ENCODE assay signal across 8 mouse cellular contexts in genomic region chr8:9771606-9772518, GRCm38 (mm10). TPM values are rescaled to one million over a fixed set of nuclear protein-coding genes. Genes with fewer than 3 reads are reported as not detected.
A peak's percentile ranks its signal among the peaks of the same experiment; 100 is the strongest.
DNase-seq lines count a peak whose midpoint lies in the region; ATAC-seq lines count a peak whose summit lies in the region.

No protein-coding gene starts in this region.

- H3K27me3 ChIP-seq in liver, embryonic 11.5 days (replicated peaks; ENCODE audit: control insufficient read depth, insufficient read depth, low read length): peaks cover 44% of the 10 kb centered on the region
- H3K27me3 ChIP-seq in embryonic facial prominence, embryonic 10.5 days (replicated peaks; ENCODE audit: low read depth, poor library complexity, severe bottlenecking): peaks cover 55% of the 10 kb centered on the region
- peaks cover 48% of the 10 kb centered on the region for H3K27me3 ChIP-seq in intestine, embryonic 14.5 days (replicated peaks; ENCODE audit: control insufficient read depth, insufficient read depth, low read length)
- peaks cover 50% of the 10 kb centered on the region for H3K27me3 ChIP-seq in liver, embryonic 12.5 days (replicated peaks)

- H3K4me1 ChIP-seq in liver, embryonic 11.5 days (replicated peaks; ENCODE audit: control insufficient read depth, insufficient read depth, low read length): no peaks in the 10 kb centered on the region
- H3K4me1 ChIP-seq in embryonic facial prominence, embryonic 10.5 days: peaks cover 22% of the 10 kb centered on the region
- no peaks in the 10 kb centered on the region for H3K4me1 ChIP-seq in intestine, embryonic 14.5 days (replicated peaks; ENCODE audit: control insufficient read depth, insufficient read depth, low read length)
- H3K4me1 ChIP-seq in liver, embryonic 12.5 days: no peaks in the 10 kb centered on the region

- H3K4me2 ChIP-seq in liver, embryonic 11.5 days: peak overlapping the region; percentile 66
- peak overlapping the region; percentile 68 for H3K4me2 ChIP-seq in intestine, embryonic 14.5 days (ENCODE audit: low read length)
- H3K4me2 ChIP-seq in liver, embryonic 12.5 days: peak overlapping the region; percentile 62

- no peak overlapping the region for H3K9ac ChIP-seq in liver, embryonic 11.5 days (ENCODE audit: low read depth, low read length)
- H3K9ac ChIP-seq in intestine, embryonic 14.5 days (ENCODE audit: low read length): peak overlapping the region; percentile 29
- H3K9ac ChIP-seq in liver, embryonic 12.5 days: no peak overlapping the region

- no peak for ATAC-seq in liver, embryonic 11.5 days (replicated peaks; ENCODE audit: low FRiP score)
- peak; percentile 43; the same call in 1 of the 2 replicates for ATAC-seq in intestine, embryonic 14.5 days (replicated peaks; ENCODE audit: low FRiP score, low TSS enrichment, low read depth)
- no peak for ATAC-seq in liver, embryonic 12.5 days

- WGBS in liver, embryonic 11.5 days: 3% methylated on average over 54 of the region's 55 CpGs
- 1% methylated on average over 55 of the region's 55 CpGs for WGBS in embryonic facial prominence, embryonic 10.5 days
- WGBS in intestine, embryonic 14.5 days: under 1% methylated on average over 40 of the region's 55 CpGs
- WGBS in liver, embryonic 12.5 days (ENCODE audit: insufficient replicate concordance): 4% methylated on average over 49 of the region's 55 CpGs

- H3K36me3 ChIP-seq in liver, embryonic 11.5 days (ENCODE audit: control insufficient read depth, insufficient read depth, low read length): no peaks in the 10 kb centered on the region
- H3K36me3 ChIP-seq in embryonic facial prominence, embryonic 10.5 days (replicated peaks): no peaks in the 10 kb centered on the region
- H3K36me3 ChIP-seq in intestine, embryonic 14.5 days (ENCODE audit: control insufficient read depth, insufficient read depth, low read length): no peaks in the 10 kb centered on the region
- no peaks in the 10 kb centered on the region for H3K36me3 ChIP-seq in liver, embryonic 12.5 days

- DNase-seq in liver, embryonic 11.5 days (ENCODE audit: low spot score): peak; percentile 37
- no peak for DNase-seq in liver
- DNase-seq in embryonic facial prominence, embryonic 10.5 days (ENCODE audit: low spot score): peak; percentile 46
- peak; percentile 63 for DNase-seq in intestine, embryonic 14.5 days (ENCODE audit: low spot score)
- DNase-seq in right cerebral cortex, postnatal 25 days: peak; percentile 73
- no peak for DNase-seq in gastrocnemius, postnatal 25 days
- DNase-seq in testis, postnatal 10 days (ENCODE audit: low spot score): no peak

- peak overlapping the region; percentile 50 for H3K4me3 ChIP-seq in liver, embryonic 11.5 days (ENCODE audit: low read depth, low read length)
- H3K4me3 ChIP-seq in embryonic facial prominence, embryonic 10.5 days: peak overlapping the region; percentile 73
- H3K4me3 ChIP-seq in intestine, embryonic 14.5 days (ENCODE audit: low read depth, low read length): peak overlapping the region; percentile 51
- peak overlapping the region; percentile 43 for H3K4me3 ChIP-seq in liver, embryonic 12.5 days

- H3K27ac ChIP-seq in liver, embryonic 11.5 days (ENCODE audit: low read depth, low read length): no peak overlapping the region
- H3K27ac ChIP-seq in embryonic facial prominence, embryonic 10.5 days (replicated peaks): peak overlapping the region; percentile 65
- no peak overlapping the region for H3K27ac ChIP-seq in intestine, embryonic 14.5 days (ENCODE audit: low read depth)
- no peak overlapping the region for H3K27ac ChIP-seq in liver, embryonic 12.5 days

- no peaks in the 10 kb centered on the region for H3K9me3 ChIP-seq in liver, embryonic 11.5 days (ENCODE audit: control insufficient read depth, low read length)
- no peaks in the 10 kb centered on the region for H3K9me3 ChIP-seq in embryonic facial prominence, embryonic 10.5 days
- no peaks in the 10 kb centered on the region for H3K9me3 ChIP-seq in intestine, embryonic 14.5 days (ENCODE audit: control insufficient read depth, low read length)
- H3K9me3 ChIP-seq in liver, embryonic 12.5 days (replicated peaks): no peaks in the 10 kb centered on the region

RNA-seq across cellular contexts. Expression of gene Fam155a, which starts 0.9 kb away (rescaled TPM):
- 0.16 and 0.41 TPM in 2 replicates for polyA plus RNA-seq in liver, embryonic 11.5 days (2014; fragmentation: Nextera tagmentation; extraction: Ambion mirVana)
- 0.53 and 0.64 TPM in 2 replicates for polyA plus RNA-seq in embryonic facial prominence, embryonic 10.5 days (2016; fragmentation: Nextera tagmentation; extraction: Ambion mirVana)
- polyA plus RNA-seq in intestine, embryonic 14.5 days (2014; fragmentation: Nextera tagmentation; extraction: Ambion mirVana): 1.7 and 2.1 TPM in 2 replicates
- polyA plus RNA-seq in liver, embryonic 12.5 days (2016; fragmentation: Nextera tagmentation; extraction: Ambion mirVana): 0.12 and 0.26 TPM in 2 replicates
- under 1 TPM in 1 of 2 experiments, not detected in 1; 0.08 TPM for total RNA-seq in gastrocnemius, postnatal 25 days (2021)

Comparison
In these comparisons a context has a peak if more than half of its experiments do, and no peak if none do; other contexts are left out.
1. DNase-seq: peak in liver, embryonic 11.5 days (single experiment), embryonic facial prominence, embryonic 10.5 days (single experiment), intestine, embryonic 14.5 days (single experiment) and right cerebral cortex, postnatal 25 days (single experiment); none in liver (single experiment), gastrocnemius, postnatal 25 days (single experiment) and testis, postnatal 10 days (single experiment).
2. Peak in every context shown above with its lines, with median percentiles within 50 percentile points of each other: H3K4me2 ChIP-seq and H3K4me3 ChIP-seq.